Mouse (Mus musculus) C2C12 (cell line): ENCODE results near the gene Mrps23.

Experiments used
- CEBPB ChIP-seq: IDR thresholded peaks from one replicate; pipeline ENCODE4 v1.6.1; 2011; ENCODE audit warnings: low read depth, mild to moderate bottlenecking, control low read depth, moderate library complexity
- CTCF ChIP-seq: IDR thresholded peaks from one replicate; pipeline ENCODE4 v1.5.1; 2011; ENCODE audit not compliant: control insufficient read depth, insufficient read depth, insufficient read length
- MYOG ChIP-seq: IDR thresholded peaks from one replicate; pipeline ENCODE4 v1.6.1; 2011; ENCODE audit not compliant: control insufficient read depth, insufficient read length; ENCODE audit errors: extremely low read depth
- USF1 ChIP-seq: IDR thresholded peaks from one replicate; pipeline ENCODE4 v1.6.1; 2011; ENCODE audit warnings: low read depth, mild to moderate bottlenecking, control low read depth, moderate library complexity

- TF ChIP-seq CEBPB: no peak
- no peak for TF ChIP-seq CTCF
- TF ChIP-seq MYOG: no peak
- TF ChIP-seq USF1: no peak
These were observed 47.1 kb downstream of the Mrps23 start for GRCm38 (mm10) chr11:88251295-88251694.
